Mouse (Mus musculus): ENCODE measurements around the gene 2010111I01Rik. TPM values are rescaled to one million over a fixed set of nuclear protein-coding genes. Genes with fewer than 3 reads are reported as not detected.

The 2010111I01Rik gene
- polyA plus RNA-seq, 1 experiment from 2014 or later, result 146 TPM

- Histone ChIP-seq H3K27me3 (ENCODE audit: insufficient read depth, low read length) (no peaks in the 10 kb centered on the region), H3K9ac (ENCODE audit: low read depth, low read length) (0 out of 2 replicates have a peak overlapping the region, but pooled peaks have one; percentile 27), H3K4me1 (replicated peaks; ENCODE audit: insufficient read depth, low read length) (peaks cover 46% of the 10 kb centered on the region), H3K27ac (peak overlapping the region; percentile 61; the same call in 1 of the 2 replicates), H3K36me3 (ENCODE audit: insufficient read depth, low read length) (no peaks in the 10 kb centered on the region), H3K4me2 (ENCODE audit: low read length) (peak overlapping the region; percentile 53), H3K4me3 (replicated peaks; ENCODE audit: low read depth, low read length) (peak overlapping the region; percentile 18; the same call in 1 of the 2 replicates), H3K9me3 (replicated peaks; ENCODE audit: low read length) (no peaks in the 10 kb centered on the region)
- WGBS, result 55% methylated on average over 3 of the region's 3 CpGs
- DNase-seq (ENCODE audit: low spot score) (no peak), ATAC-seq (replicated peaks; ENCODE audit: low FRiP score, low read depth) (no peak)
- TF ChIP-seq CTCF (IDR thresholded peaks at IDR 0.05; ENCODE audit: low read depth), result no peak
Measured at GRCm38 (mm10) chr13:63244425-63244824, 279.7 kb downstream of the 2010111I01Rik start.

GRCm38 (mm10) chr13:63245218-63245617, 280.5 kb downstream of the 2010111I01Rik start:
- Histone ChIP-seq H3K4me1 (replicated peaks; ENCODE audit: insufficient read depth, low read length) (peaks cover 54% of the 10 kb centered on the region), H3K27me3 (ENCODE audit: insufficient read depth, low read length) (no peaks in the 10 kb centered on the region), H3K4me3 (replicated peaks; ENCODE audit: low read depth, low read length) (no peak overlapping the region), H3K36me3 (ENCODE audit: insufficient read depth, low read length) (no peaks in the 10 kb centered on the region), H3K9ac (ENCODE audit: low read depth, low read length) (no peak overlapping the region), H3K4me2 (ENCODE audit: low read length) (peak overlapping the region; percentile 53), H3K9me3 (replicated peaks; ENCODE audit: low read length) (no peaks in the 10 kb centered on the region), H3K27ac (peak overlapping the region; percentile 61)
- ATAC-seq (replicated peaks; ENCODE audit: low FRiP score, low read depth), result no peak
- 21% methylated on average over 9 of the region's 9 CpGs for WGBS
- DNase-seq (ENCODE audit: low spot score), result no peak
- TF ChIP-seq CTCF (IDR thresholded peaks at IDR 0.05; ENCODE audit: low read depth), result no peak

- Histone ChIP-seq H3K4me3 (replicated peaks; ENCODE audit: low read depth, low read length) (no peak overlapping the region), H3K27ac (no peak overlapping the region), H3K4me2 (ENCODE audit: low read length) (peak overlapping the region; percentile 46; the same call in 1 of the 2 replicates), H3K36me3 (ENCODE audit: insufficient read depth, low read length) (no peaks in the 10 kb centered on the region), H3K9me3 (replicated peaks; ENCODE audit: low read length) (no peaks in the 10 kb centered on the region), H3K9ac (ENCODE audit: low read depth, low read length) (no peak overlapping the region), H3K4me1 (replicated peaks; ENCODE audit: insufficient read depth, low read length) (peaks cover 58% of the 10 kb centered on the region), H3K27me3 (ENCODE audit: insufficient read depth, low read length) (no peaks in the 10 kb centered on the region)
- 38% methylated on average over 4 of the region's 4 CpGs for WGBS
- ATAC-seq (replicated peaks; ENCODE audit: low FRiP score, low read depth), result no peak
- peak; percentile 55 for DNase-seq (ENCODE audit: low spot score)
- no peak for TF ChIP-seq CTCF (IDR thresholded peaks at IDR 0.05; ENCODE audit: low read depth)
Measured at GRCm38 (mm10) chr13:63245812-63246211, 281.1 kb downstream of the 2010111I01Rik start.

DNA sequence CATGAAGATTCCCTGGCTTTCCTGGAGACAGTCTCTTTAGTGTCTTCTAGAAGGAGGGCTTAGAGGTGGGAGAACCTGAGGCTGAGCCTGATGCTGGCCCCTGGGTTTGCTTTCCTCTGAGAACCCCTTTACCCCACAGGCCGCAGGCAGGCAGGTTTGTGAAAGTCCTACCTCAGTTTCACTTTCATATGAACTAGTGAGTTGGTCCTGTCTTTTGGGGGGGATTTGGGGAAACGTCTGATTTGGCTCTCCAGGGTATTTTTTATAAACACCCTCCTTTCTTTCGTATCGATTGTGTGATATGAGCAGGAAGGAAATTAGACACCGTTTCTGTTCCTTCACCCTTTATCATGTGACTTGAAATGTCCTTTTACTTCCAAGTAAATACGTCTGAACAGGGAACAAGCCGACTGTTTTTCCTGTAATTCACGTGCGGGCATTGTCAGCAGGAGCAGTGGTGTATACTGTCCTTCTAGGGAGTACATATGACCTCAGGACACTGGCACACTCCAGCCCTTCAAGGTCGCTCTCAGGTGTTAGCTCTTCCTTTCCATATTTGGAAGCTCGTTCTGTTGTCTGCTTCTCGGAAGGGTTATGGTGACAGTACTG, 281.7 kb downstream of the 2010111I01Rik start:
- Histone ChIP-seq H3K27ac (peak overlapping the region; percentile 70), H3K27me3 (ENCODE audit: insufficient read depth, low read length) (no peaks in the 10 kb centered on the region), H3K9ac (ENCODE audit: low read depth, low read length) (peak overlapping the region; percentile 6; the same call in 1 of the 2 replicates), H3K4me2 (ENCODE audit: low read length) (peak overlapping the region; percentile 46), H3K36me3 (ENCODE audit: insufficient read depth, low read length) (no peaks in the 10 kb centered on the region), H3K4me3 (replicated peaks; ENCODE audit: low read depth, low read length) (no peak overlapping the region), H3K4me1 (replicated peaks; ENCODE audit: insufficient read depth, low read length) (peaks cover 62% of the 10 kb centered on the region), H3K9me3 (replicated peaks; ENCODE audit: low read length) (no peaks in the 10 kb centered on the region)
- ATAC-seq (replicated peaks; ENCODE audit: low FRiP score, low read depth) (no peak), DNase-seq (ENCODE audit: low spot score) (no peak)
- 18% methylated on average over 12 of the region's 12 CpGs for WGBS
- no peak for TF ChIP-seq CTCF (IDR thresholded peaks at IDR 0.05; ENCODE audit: low read depth)

DNA sequence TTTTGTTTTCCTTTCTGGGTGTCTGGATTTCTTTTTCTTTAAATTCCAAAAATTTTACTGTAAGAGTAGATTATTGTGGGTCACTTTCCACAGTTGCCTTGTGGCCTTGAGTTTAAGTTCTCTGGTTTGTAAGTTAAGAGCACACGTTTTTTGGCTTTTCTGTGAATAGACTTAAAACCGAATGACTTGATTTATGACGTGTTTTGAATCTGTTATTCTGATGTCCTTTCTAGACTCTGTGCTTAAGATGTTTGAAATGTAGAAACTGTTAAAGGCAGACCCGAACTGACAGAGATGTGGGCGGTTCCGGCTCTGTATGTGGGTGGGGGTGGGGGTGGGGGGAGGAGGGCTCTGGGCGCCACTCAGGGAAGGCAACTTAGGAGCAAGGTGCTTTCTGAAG, 282.3 kb downstream of the 2010111I01Rik start:
- no peak for TF ChIP-seq CTCF (IDR thresholded peaks at IDR 0.05; ENCODE audit: low read depth)
- WGBS, result 22% methylated on average over 7 of the region's 7 CpGs
- Histone ChIP-seq H3K9me3 (replicated peaks; ENCODE audit: low read length) (no peaks in the 10 kb centered on the region), H3K4me2 (ENCODE audit: low read length) (peak overlapping the region; percentile 46), H3K27ac (peak overlapping the region; percentile 70), H3K4me3 (replicated peaks; ENCODE audit: low read depth, low read length) (no peak overlapping the region), H3K4me1 (replicated peaks; ENCODE audit: insufficient read depth, low read length) (peaks cover 62% of the 10 kb centered on the region), H3K9ac (ENCODE audit: low read depth, low read length) (0 out of 2 replicates have a peak overlapping the region, but pooled peaks have one; percentile 6), H3K27me3 (ENCODE audit: insufficient read depth, low read length) (no peaks in the 10 kb centered on the region), H3K36me3 (ENCODE audit: insufficient read depth, low read length) (no peaks in the 10 kb centered on the region)
- DNase-seq (ENCODE audit: low spot score) (no peak), ATAC-seq (replicated peaks; ENCODE audit: low FRiP score, low read depth) (no peak)

DNA sequence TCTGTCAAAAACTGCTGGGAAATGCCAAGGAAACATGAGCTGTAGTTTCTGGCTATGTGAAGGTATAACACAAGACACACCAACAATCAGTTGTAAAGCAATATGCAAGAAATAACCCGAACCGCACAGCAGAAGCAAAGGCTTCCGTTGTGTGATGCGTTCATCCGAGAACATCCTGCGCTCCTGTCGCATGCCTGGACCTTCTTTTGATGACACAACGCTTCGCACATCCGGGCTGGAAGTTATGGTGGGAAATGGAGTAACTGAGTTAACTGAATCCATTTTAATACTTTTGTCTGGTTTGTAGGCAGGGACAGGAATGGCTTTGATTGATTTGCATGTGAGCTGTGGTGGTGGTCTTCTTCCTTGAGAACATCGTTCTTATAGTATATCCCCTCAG, 282.9 kb downstream of the 2010111I01Rik start:
- Histone ChIP-seq H3K9ac (ENCODE audit: low read depth, low read length) (no peak overlapping the region), H3K27me3 (ENCODE audit: insufficient read depth, low read length) (no peaks in the 10 kb centered on the region), H3K36me3 (ENCODE audit: insufficient read depth, low read length) (no peaks in the 10 kb centered on the region), H3K4me3 (replicated peaks; ENCODE audit: low read depth, low read length) (no peak overlapping the region), H3K27ac (0 out of 2 replicates have a peak overlapping the region, but pooled peaks have one; percentile 27), H3K4me1 (replicated peaks; ENCODE audit: insufficient read depth, low read length) (peaks cover 62% of the 10 kb centered on the region), H3K9me3 (replicated peaks; ENCODE audit: low read length) (no peaks in the 10 kb centered on the region), H3K4me2 (ENCODE audit: low read length) (no peak overlapping the region)
- ATAC-seq (replicated peaks; ENCODE audit: low FRiP score, low read depth), result no peak
- TF ChIP-seq CTCF (IDR thresholded peaks at IDR 0.05; ENCODE audit: low read depth), result no peak
- no peak for DNase-seq (ENCODE audit: low spot score)
- 78% methylated on average over 11 of the region's 11 CpGs for WGBS
